Mouse (Mus musculus): Measurements from ENCODE around the gene Med13l. TPM values are rescaled to one million over a fixed set of nuclear protein-coding genes. Genes with fewer than 3 reads are reported as not detected.

Med13l gene
- polyA plus RNA-seq, 1 experiment from 2014 or later, result 14.9 TPM

DNA sequence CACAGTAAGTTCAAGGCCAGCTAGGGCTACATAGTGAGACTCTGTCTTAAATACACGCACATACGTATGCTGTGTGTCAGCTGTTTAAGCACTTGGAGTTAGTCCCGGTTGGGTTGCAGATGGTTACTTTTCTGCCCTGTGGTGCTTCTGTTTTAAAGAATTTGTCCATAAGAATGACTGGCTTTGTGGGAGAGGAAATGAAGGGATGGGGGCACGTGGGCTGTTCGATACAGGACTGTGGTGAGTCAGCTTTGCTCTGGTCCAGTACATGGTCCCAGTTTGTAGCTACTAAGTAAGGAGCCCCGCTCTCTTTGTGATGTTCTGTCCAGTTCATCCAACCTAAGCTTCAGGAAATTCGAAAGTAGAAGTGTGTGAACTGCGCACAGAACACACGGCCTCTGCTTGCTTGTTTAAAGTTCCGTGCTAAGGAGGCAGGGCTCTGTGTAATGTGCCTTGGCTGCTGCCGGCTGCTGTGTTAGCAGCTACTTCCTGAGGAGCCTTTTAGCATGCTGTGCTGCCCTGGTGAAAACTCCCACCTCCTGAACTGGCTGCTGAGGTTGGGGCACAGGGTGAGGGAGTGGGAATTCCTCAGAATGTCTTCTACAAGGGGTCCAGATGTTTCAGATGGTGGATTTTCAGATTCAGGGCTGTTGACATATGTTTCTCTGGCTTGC lies 31.5 kb downstream of the Med13l start:
- DNase-seq (ENCODE audit: low spot score) (peak; percentile 62), ATAC-seq (replicated peaks; ENCODE audit: low FRiP score, low TSS enrichment, low read depth) (no peak)
- H3K4me2 ChIP-seq (ENCODE audit: low read length), result peak overlapping the region; percentile 7
- no peaks in the 10 kb centered on the region for H3K36me3 ChIP-seq (ENCODE audit: control insufficient read depth, insufficient read depth, low read length)
- no peak overlapping the region for H3K4me3 ChIP-seq (ENCODE audit: low read depth, low read length)
- WGBS, result 17% methylated on average over 11 of the region's 11 CpGs
- H3K4me1 ChIP-seq (replicated peaks; ENCODE audit: control insufficient read depth, insufficient read depth, low read length), result peaks cover 48% of the 10 kb centered on the region
- H3K27ac ChIP-seq (ENCODE audit: low read depth), result peak overlapping the region; percentile 51
- no peak overlapping the region for H3K9ac ChIP-seq (ENCODE audit: low read length)
- H3K27me3 ChIP-seq (replicated peaks; ENCODE audit: control insufficient read depth, insufficient read depth, low read length), result no peaks in the 10 kb centered on the region
- no peaks in the 10 kb centered on the region for H3K9me3 ChIP-seq (ENCODE audit: control insufficient read depth, low read length)

DNA sequence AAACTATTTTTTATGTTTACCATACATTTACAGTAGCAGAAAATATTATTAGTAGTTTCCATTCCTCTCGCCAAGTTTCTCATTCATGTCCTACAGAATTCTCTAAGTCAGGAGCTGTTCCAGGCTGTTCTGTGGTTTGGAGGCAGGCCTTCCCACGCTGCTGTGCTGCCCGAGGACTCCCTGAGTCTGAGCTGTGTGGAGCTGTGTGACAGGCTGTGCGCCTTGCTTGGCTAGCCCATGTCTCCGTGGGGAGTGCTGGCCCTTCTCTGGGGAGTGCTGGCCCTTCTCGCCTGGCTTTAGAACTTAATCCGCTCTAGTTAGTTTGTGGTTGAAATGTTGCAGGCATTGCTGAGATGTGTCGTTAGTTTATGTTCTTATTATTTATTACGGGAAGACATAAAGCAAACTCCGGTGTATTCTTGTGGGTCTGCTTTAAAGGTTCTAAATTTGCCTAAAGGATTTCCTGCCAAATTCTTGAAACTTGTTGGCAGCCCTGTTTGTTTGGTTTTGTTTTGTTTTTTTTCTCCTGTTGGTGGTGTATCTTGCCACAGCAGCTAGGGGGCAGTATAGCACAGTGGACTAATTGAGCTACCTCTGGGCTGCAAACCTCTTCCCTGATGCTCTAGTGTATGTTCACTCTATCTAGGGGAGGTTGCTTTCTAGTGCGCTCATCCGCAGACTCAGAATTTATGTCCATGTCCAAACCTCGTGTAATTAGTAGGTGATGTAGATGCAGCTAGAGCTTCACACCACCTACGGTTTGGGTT lies 34.2 kb downstream of the Med13l start:
- H3K27me3 ChIP-seq (replicated peaks; ENCODE audit: control insufficient read depth, insufficient read depth, low read length), result no peaks in the 10 kb centered on the region
- H3K4me3 ChIP-seq (ENCODE audit: low read depth, low read length), result no peak overlapping the region
- H3K4me1 ChIP-seq (replicated peaks; ENCODE audit: control insufficient read depth, insufficient read depth, low read length), result peaks cover 32% of the 10 kb centered on the region
- H3K9me3 ChIP-seq (ENCODE audit: control insufficient read depth, low read length), result no peaks in the 10 kb centered on the region
- H3K9ac ChIP-seq (ENCODE audit: low read length), result no peak overlapping the region
- H3K27ac ChIP-seq (ENCODE audit: low read depth), result no peak overlapping the region
- H3K4me2 ChIP-seq (ENCODE audit: low read length), result no peak overlapping the region
- no peak for DNase-seq (ENCODE audit: low spot score)
- 44% methylated on average over 14 of the region's 14 CpGs for WGBS
- no peak for ATAC-seq (replicated peaks; ENCODE audit: low FRiP score, low TSS enrichment, low read depth)
- H3K36me3 ChIP-seq (ENCODE audit: control insufficient read depth, insufficient read depth, low read length), result no peaks in the 10 kb centered on the region

DNA sequence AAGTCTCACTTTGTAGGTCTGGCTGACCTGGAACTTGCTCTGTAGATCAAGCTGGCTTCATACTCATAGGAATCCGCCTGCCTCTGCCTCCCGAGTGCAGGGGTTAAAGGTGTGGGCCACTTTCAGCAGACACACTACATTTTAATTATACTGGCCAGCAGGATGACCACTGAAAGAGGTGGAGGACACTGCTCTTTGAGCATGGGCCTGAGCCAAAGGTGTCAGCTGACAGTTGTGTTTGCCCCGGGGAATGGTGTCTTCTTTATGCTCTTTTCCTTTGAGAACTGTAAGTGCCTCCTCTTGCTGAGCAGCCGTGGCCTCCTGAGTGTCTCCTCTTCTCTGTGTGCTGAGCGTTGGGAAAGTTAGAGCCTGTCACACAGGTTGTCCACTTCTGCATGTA lies 35.4 kb downstream of the Med13l start:
- H3K36me3 ChIP-seq (ENCODE audit: control insufficient read depth, insufficient read depth, low read length), result no peaks in the 10 kb centered on the region
- 81% methylated on average over 5 of the region's 5 CpGs for WGBS
- no peak overlapping the region for H3K4me3 ChIP-seq (ENCODE audit: low read depth, low read length)
- H3K9ac ChIP-seq (ENCODE audit: low read length), result no peak overlapping the region
- no peaks in the 10 kb centered on the region for H3K27me3 ChIP-seq (replicated peaks; ENCODE audit: control insufficient read depth, insufficient read depth, low read length)
- no peak for DNase-seq (ENCODE audit: low spot score)
- ATAC-seq (replicated peaks; ENCODE audit: low FRiP score, low TSS enrichment, low read depth), result no peak
- H3K4me2 ChIP-seq (ENCODE audit: low read length), result no peak overlapping the region
- peaks cover 29% of the 10 kb centered on the region for H3K4me1 ChIP-seq (replicated peaks; ENCODE audit: control insufficient read depth, insufficient read depth, low read length)
- H3K9me3 ChIP-seq (ENCODE audit: control insufficient read depth, low read length), result no peaks in the 10 kb centered on the region
- no peak overlapping the region for H3K27ac ChIP-seq (ENCODE audit: low read depth)

DNA sequence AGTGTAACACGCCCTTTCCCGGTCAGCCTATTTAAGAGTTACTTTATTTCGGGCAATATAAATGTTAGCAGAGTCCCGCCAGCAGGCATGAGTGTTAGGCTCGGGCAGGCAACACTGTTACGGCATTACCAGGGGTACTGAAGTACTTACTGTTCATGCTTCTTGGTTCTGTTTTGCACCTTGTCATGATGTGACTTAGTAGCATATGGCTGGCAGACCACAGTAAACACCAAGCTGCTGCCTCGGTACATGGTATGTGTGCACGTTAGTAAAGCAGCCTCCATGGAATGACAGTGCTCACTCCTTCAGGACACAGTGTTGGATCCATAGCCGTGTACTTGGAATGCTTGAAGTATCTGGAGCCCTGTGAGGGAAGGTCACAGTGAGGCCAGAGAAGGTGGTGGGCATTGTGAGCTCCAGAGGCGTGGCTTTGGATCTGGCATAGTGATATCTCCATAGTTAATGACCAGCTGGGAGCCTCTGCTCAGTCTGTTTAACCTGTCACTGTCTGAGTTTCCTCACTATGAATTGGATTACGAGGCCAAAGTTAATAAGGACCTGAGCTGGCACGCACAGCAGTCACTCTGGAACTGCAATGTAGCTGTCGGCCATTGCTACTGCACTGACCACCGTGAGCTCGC lies 36.1 kb downstream of the Med13l start:
- H3K27ac ChIP-seq (ENCODE audit: low read depth), result no peak overlapping the region
- peaks cover 23% of the 10 kb centered on the region for H3K4me1 ChIP-seq (replicated peaks; ENCODE audit: control insufficient read depth, insufficient read depth, low read length)
- H3K27me3 ChIP-seq (replicated peaks; ENCODE audit: control insufficient read depth, insufficient read depth, low read length), result no peaks in the 10 kb centered on the region
- WGBS, result 71% methylated on average over 15 of the region's 15 CpGs
- DNase-seq (ENCODE audit: low spot score) (no peak), ATAC-seq (replicated peaks; ENCODE audit: low FRiP score, low TSS enrichment, low read depth) (no peak)
- no peak overlapping the region for H3K4me3 ChIP-seq (ENCODE audit: low read depth, low read length)
- H3K9me3 ChIP-seq (ENCODE audit: control insufficient read depth, low read length), result no peaks in the 10 kb centered on the region
- no peaks in the 10 kb centered on the region for H3K36me3 ChIP-seq (ENCODE audit: control insufficient read depth, insufficient read depth, low read length)
- H3K4me2 ChIP-seq (ENCODE audit: low read length), result no peak overlapping the region
- H3K9ac ChIP-seq (ENCODE audit: low read length), result no peak overlapping the region

DNA sequence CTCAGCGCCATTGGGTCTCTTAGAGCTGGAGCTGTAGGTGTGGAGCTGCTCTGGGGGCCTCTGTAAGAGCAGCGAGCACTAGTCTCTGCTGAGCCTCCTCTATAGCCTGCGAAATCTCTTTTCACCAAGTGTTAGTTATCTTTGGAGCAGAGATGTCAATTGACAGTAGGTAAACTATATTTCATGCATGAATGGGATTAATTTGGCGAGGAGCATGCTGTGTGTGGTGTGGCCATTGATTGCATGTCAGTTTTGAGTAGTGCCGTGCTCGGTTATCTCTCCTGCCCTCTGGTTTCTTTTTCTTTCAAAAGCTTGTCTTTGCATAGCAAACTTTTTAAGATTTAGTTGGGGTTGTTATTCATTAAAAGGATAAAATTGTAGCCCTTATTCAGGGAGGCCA lies 38.1 kb downstream of the Med13l start:
- H3K4me1 ChIP-seq (replicated peaks; ENCODE audit: control insufficient read depth, insufficient read depth, low read length), result peaks cover 15% of the 10 kb centered on the region; the same call in 1 of the 2 replicates
- no peak overlapping the region for H3K9ac ChIP-seq (ENCODE audit: low read length)
- H3K36me3 ChIP-seq (ENCODE audit: control insufficient read depth, insufficient read depth, low read length), result no peaks in the 10 kb centered on the region
- no peak overlapping the region for H3K27ac ChIP-seq (ENCODE audit: low read depth)
- no peak overlapping the region for H3K4me2 ChIP-seq (ENCODE audit: low read length)
- H3K4me3 ChIP-seq (ENCODE audit: low read depth, low read length), result no peak overlapping the region
- 80% methylated on average over 6 of the region's 6 CpGs for WGBS
- no peaks in the 10 kb centered on the region for H3K9me3 ChIP-seq (ENCODE audit: control insufficient read depth, low read length)
- no peaks in the 10 kb centered on the region for H3K27me3 ChIP-seq (replicated peaks; ENCODE audit: control insufficient read depth, insufficient read depth, low read length)
- DNase-seq (ENCODE audit: low spot score) (no peak), ATAC-seq (replicated peaks; ENCODE audit: low FRiP score, low TSS enrichment, low read depth) (no peak)

DNA sequence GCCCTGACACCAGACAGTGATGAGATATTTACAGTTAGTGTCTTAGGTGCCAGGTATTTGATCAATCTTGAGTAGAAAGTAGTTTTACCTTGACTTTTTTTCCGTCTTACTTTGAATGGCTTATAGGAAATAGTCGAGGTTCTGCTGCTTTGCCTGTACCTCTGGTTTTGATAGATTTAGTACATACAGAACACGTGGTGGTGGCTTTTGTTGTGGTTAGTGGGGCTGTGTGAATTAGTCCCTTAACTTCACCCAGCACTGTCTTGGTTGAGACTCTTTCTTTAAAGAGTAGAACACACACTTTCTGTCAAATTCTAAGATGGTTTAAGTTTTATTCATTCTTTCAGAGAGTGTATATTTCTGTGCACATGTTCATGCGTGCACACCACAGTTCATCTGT lies 41.0 kb downstream of the Med13l start:
- WGBS, result 66% methylated on average over 4 of the region's 4 CpGs
- DNase-seq (ENCODE audit: low spot score) (no peak), ATAC-seq (replicated peaks; ENCODE audit: low FRiP score, low TSS enrichment, low read depth) (no peak)
- Histone ChIP-seq H3K4me3 (ENCODE audit: low read depth, low read length) (no peak overlapping the region), H3K27ac (ENCODE audit: low read depth) (no peak overlapping the region), H3K36me3 (ENCODE audit: control insufficient read depth, insufficient read depth, low read length) (no peaks in the 10 kb centered on the region), H3K27me3 (replicated peaks; ENCODE audit: control insufficient read depth, insufficient read depth, low read length) (no peaks in the 10 kb centered on the region), H3K9me3 (ENCODE audit: control insufficient read depth, low read length) (no peaks in the 10 kb centered on the region), H3K9ac (ENCODE audit: low read length) (no peak overlapping the region), H3K4me2 (ENCODE audit: low read length) (no peak overlapping the region), H3K4me1 (replicated peaks; ENCODE audit: control insufficient read depth, insufficient read depth, low read length) (peaks cover 12% of the 10 kb centered on the region; the same call in 1 of the 2 replicates)

DNA sequence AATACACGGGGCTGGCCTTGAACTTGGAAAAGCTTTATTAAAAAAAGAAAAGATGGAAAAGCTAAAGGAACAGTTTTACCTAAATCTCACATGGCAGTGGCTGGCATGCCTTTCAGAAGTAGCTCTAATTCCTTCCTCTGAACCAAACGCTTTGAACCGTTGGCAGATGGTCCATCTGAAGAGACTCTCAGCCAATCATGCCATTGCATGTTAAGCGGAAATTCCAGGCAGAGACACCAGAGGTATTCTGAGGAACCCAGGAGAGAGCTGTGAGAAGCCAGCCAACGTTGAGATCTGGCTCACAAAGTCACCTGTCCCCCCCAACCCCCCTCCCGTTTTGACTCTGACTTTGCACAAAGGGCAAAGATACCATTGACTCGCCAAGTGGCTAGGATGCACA lies 42.2 kb downstream of the Med13l start:
- H3K9ac ChIP-seq (ENCODE audit: low read length), result no peak overlapping the region
- H3K4me1 ChIP-seq (replicated peaks; ENCODE audit: control insufficient read depth, insufficient read depth, low read length), result peaks cover 12% of the 10 kb centered on the region; the same call in 1 of the 2 replicates
- 78% methylated on average over 7 of the region's 7 CpGs for WGBS
- H3K9me3 ChIP-seq (ENCODE audit: control insufficient read depth, low read length), result no peaks in the 10 kb centered on the region
- no peak overlapping the region for H3K4me2 ChIP-seq (ENCODE audit: low read length)
- H3K36me3 ChIP-seq (ENCODE audit: control insufficient read depth, insufficient read depth, low read length), result no peaks in the 10 kb centered on the region
- H3K4me3 ChIP-seq (ENCODE audit: low read depth, low read length), result no peak overlapping the region
- ATAC-seq (replicated peaks; ENCODE audit: low FRiP score, low TSS enrichment, low read depth), result no peak
- no peak overlapping the region for H3K27ac ChIP-seq (ENCODE audit: low read depth)
- no peaks in the 10 kb centered on the region for H3K27me3 ChIP-seq (replicated peaks; ENCODE audit: control insufficient read depth, insufficient read depth, low read length)
- no peak for DNase-seq (ENCODE audit: low spot score)

DNA sequence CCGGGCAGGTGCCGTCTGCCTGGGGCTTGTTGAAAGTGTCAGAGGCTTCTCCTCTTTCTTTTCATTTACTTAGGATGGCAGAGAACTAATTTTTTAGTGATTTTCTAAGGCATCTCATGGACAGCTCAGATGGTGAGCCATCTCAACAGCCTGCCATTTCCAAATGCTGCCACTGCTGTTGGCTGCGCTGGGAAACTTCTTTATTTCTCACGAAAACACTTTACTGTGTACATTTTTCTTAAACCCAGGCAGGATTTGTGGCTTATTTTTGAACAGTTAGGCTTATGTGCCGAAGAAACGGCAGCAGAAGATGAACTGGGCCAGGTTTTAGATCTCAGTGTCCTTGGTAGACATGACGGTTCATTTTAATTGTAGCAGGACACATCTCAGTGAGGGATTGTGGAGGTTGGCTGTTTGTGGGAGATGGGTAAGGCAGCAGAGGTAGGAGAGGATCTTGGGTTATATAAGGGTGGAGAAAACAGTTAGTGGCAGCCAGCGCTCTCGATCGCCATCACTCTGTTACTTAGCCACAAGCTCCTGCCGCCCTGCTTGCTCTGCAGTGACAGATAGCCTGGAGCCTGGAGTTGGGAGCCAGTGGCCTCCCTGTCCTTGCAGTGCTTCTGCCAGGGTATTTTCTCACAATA lies 45.1 kb downstream of the Med13l start:
- Histone ChIP-seq H3K4me1 (replicated peaks; ENCODE audit: control insufficient read depth, insufficient read depth, low read length) (peaks cover 5% of the 10 kb centered on the region; the same call in 1 of the 2 replicates), H3K36me3 (ENCODE audit: control insufficient read depth, insufficient read depth, low read length) (no peaks in the 10 kb centered on the region), H3K9me3 (ENCODE audit: control insufficient read depth, low read length) (no peaks in the 10 kb centered on the region), H3K4me2 (ENCODE audit: low read length) (no peak overlapping the region), H3K27ac (ENCODE audit: low read depth) (no peak overlapping the region), H3K4me3 (ENCODE audit: low read depth, low read length) (no peak overlapping the region), H3K27me3 (replicated peaks; ENCODE audit: control insufficient read depth, insufficient read depth, low read length) (no peaks in the 10 kb centered on the region), H3K9ac (ENCODE audit: low read length) (no peak overlapping the region)
- ATAC-seq (replicated peaks; ENCODE audit: low FRiP score, low TSS enrichment, low read depth) (no peak), DNase-seq (ENCODE audit: low spot score) (no peak)
- WGBS, result 78% methylated on average over 11 of the region's 11 CpGs
